Mouse (Mus musculus): Measurements from ENCODE around the gene Ndufs4.
"Not testable (repeated sequence)": the region's sequence is repeated elsewhere in the genome, so short reads cannot be mapped to it uniquely, and the experiment has no call there.

Ndufs4 gene

GRCm38 (mm10) chr13:114343001-114343400, 45.1 kb downstream of the Ndufs4 start:
- no peak for DNase-seq (ENCODE audit: low read depth, low spot score)

GRCm38 (mm10) chr13:114319835-114320389, 68.1 kb downstream of the Ndufs4 start:
- DNase-seq (ENCODE audit: low read depth, low spot score), result no peak

- no peak for DNase-seq (ENCODE audit: low read depth, low spot score)
These were observed 68.9 kb downstream of the Ndufs4 start for GRCm38 (mm10) chr13:114319136-114319535.

DNA sequence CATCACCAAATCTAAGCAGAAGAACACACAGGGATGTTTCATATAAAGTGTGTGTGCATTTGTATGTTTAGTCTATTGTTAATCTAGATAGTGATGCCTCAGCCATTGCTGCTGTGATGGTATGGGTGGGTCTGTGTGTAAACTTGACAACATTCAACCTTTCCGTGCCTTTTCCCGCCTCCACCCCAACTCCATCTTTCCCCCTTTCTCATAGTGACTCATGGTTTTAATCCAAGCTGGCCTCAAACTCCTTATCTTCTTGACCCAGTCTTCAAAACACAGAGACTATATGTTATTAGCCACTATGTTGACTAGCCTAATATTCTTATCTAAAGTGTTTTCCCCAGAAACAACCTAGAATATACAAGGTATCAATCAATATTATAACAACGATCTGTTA, 72.7 kb downstream of the Ndufs4 start:
- no peak for DNase-seq (ENCODE audit: low read depth, low spot score)

- DNase-seq (ENCODE audit: low read depth, low spot score), result no peak
These were observed 73.1 kb downstream of the Ndufs4 start for GRCm38 (mm10) chr13:114314953-114315352.

DNA sequence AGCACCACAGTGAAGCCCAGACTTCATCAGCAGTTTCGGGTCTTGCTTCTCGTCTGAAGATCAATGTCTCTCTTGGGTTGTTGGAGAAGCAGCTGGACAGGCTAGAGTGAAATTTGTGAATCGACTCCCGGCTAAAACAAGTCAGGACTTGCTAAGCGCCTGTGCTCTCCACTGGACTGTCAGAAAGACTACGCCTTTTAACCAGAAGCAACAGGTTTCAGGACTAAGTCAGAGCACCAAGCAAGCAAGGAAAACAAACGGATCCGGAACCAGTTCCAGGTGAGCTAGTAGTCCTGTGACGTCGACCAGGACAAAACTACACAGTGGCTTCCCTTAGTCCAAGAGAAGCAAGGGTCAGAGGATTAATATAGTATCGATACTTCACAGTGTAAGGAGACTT, 77.5 kb downstream of the Ndufs4 start:
- no peak for DNase-seq (ENCODE audit: low read depth, low spot score)

GRCm38 (mm10) chr13:114304684-114305083, 83.4 kb downstream of the Ndufs4 start:
- DNase-seq (ENCODE audit: low read depth, low spot score), result no peak

- DNase-seq (ENCODE audit: low read depth, low spot score), result no peak
These were observed 84.4 kb downstream of the Ndufs4 start for GRCm38 (mm10) chr13:114303466-114304175.

DNA sequence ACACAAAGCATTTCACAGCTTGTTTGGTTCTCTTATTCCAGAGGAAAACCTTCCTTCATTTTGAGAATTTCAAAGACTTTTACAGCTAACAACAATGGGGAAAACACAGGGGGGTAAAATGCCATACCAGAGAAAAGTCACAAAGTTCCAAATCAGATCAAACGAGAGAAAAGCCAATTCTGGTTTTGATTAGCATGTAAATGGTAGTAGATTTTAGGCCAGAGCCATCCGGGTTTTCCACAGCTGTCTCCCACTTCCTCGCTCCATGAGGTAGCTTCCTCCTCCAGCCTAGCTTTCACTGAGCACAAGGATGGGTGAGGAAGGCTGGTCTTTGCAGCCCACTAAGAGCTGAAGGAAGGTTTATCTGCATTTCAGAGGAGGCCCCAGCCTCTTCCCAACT, 90.3 kb downstream of the Ndufs4 start:
- no peak for DNase-seq (ENCODE audit: low read depth, low spot score)

DNA sequence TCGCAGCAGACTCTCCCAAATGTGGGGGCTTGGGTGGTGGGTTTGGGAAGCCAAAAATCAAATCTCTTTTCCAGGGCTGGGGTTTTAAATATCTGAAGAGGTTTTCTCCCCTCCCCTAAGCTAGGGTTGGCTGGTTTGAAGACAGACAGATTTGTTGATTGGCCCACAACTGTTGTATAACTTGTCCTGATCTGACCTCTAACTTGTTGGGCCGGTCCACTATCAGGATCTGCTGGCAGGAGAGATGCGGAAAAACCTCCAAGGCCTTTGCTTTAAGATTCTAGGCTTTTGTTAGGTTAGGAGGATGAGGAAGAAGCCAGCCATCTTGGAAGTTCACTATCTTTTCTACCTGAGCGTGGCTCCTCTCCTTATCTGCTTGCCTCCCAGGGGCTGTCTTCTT, 91.5 kb downstream of the Ndufs4 start:
- DNase-seq (ENCODE audit: low read depth, low spot score), result no peak

DNA sequence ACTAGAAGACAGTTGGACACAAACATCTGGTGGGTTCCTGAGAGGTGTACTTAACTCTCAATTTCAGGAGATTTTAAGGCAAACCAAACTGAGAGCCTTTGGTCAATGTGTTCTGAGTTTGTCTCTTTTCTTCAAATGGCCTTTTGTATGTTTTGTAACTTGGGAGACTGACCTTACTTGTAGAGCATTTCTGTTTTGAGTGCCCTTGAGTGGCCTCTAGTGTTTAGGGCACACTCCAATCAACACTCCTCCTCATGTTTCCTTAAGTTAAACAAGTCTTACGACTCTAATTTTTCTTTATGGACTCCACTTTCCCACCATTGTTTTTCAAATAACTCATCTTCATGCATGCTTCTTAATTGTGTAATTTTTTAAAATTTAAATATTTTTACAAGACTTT, 98.6 kb downstream of the Ndufs4 start:
- DNase-seq (ENCODE audit: low read depth, low spot score), result no peak

- no peak for DNase-seq (ENCODE audit: low read depth, low spot score)
These were observed 99.5 kb downstream of the Ndufs4 start for GRCm38 (mm10) chr13:114288511-114288910.

GRCm38 (mm10) chr13:114278690-114279089, 109.4 kb downstream of the Ndufs4 start:
- DNase-seq (ENCODE audit: low read depth, low spot score), result not testable (repeated sequence)

DNA sequence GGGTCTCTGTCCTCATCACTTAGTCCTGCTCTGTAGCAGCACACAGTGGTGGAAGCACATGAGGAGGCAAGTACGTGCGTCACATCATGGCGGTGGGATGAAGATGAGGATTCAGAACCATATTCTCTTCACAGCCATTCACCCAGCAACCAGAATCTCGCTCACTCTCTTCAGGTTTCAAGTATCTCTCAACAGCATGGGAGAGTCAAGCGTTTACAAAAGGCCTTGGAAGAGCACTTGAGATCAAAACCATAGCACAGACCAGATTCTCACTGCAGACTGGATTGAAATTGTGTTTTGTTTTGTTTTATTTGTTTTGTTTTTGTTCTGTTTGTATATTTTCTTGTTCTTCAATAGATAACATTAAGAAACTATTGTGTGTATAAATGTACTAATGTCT, 110.8 kb downstream of the Ndufs4 start:
- no peak for DNase-seq (ENCODE audit: low read depth, low spot score)

GRCm38 (mm10) chr13:114271410-114272105, 116.5 kb downstream of the Ndufs4 start:
- DNase-seq (ENCODE audit: low read depth, low spot score), result no peak

- DNase-seq (ENCODE audit: low read depth, low spot score), result no peak
These were observed 120.3 kb downstream of the Ndufs4 start for GRCm38 (mm10) chr13:114267741-114268140.

DNA sequence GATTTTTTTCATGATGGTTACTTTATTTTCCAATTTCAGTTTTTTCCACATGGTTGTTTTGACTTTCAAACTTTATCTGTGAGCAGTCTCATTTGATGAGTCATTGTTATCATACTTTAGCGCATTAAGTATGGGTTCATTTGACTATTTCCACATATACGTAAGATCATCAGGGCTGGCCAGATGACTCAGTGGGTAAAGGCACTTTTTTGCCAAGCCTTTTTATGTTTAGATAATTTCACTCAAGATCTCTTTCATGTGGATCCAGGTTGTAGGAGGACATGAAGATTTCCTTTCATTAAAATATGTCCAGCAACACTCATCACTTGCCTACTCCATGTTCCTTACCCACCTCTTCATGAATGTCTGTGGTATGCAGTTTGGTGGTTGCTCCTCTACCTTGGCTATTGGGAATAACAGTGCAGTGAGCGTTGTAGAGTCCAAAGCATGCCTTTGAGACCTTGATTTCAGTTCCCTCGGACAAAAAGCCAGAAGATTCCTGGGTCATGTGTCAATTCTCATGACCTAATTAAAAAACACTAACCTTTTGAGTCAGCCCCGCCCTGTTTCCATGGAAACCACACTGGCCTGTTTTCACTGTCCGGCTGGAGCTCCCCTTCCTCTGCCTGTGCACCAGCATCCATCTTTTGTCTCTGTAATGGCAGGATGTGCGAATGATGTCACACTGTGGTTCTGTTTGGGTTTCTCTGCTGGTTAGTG, 127.4 kb downstream of the Ndufs4 start:
- DNase-seq (ENCODE audit: low read depth, low spot score), result peak; percentile 47

GRCm38 (mm10) chr13:114254697-114255096, 133.4 kb downstream of the Ndufs4 start:
- DNase-seq (ENCODE audit: low read depth, low spot score), result no peak
